Mouse (Mus musculus): ENCODE data around the gene Smim26. TPM values are rescaled to one million over a fixed set of nuclear protein-coding genes. Genes with fewer than 3 reads are reported as not detected.
A peak's percentile ranks its signal among the peaks of the same experiment; 100 is the strongest.

The Smim26 gene
- 0.10 TPM in 1 of 2 replicates, not detected in the other for polyA plus RNA-seq (2012)

GRCm38 (mm10) chr2:144593951-144594651 is at the start of gene Smim26:
Smim26 (plus strand) TSS chr2:144594054.
- Histone ChIP-seq H3K36me3 (ENCODE audit: control insufficient read depth) (peaks cover 17% of the 10 kb centered on the region), H3K4me3 (replicated peaks) (peak within 1 kb of the TSS; percentile 73), H3K9me3 (ENCODE audit: control insufficient read depth, low read length) (no peaks in the 10 kb centered on the region), H3K4me1 (ENCODE audit: control insufficient read depth) (peaks cover 15% of the 10 kb centered on the region), H3K27me3 (ENCODE audit: control insufficient read depth) (no peaks in the 10 kb centered on the region)
- TF ChIP-seq TAL1 (IDR thresholded peaks at IDR 0.05; ENCODE audit: low read length) (no peak), GATA1 (IDR thresholded peaks at IDR 0.05; ENCODE audit: low read length) (no peak)

- Histone ChIP-seq H3K27me3 (ENCODE audit: control insufficient read depth) (no peaks in the 10 kb centered on the region), H3K9me3 (ENCODE audit: control insufficient read depth, low read length) (no peaks in the 10 kb centered on the region), H3K4me1 (ENCODE audit: control insufficient read depth) (no peaks in the 10 kb centered on the region), H3K36me3 (ENCODE audit: control insufficient read depth) (peaks cover 26% of the 10 kb centered on the region), H3K4me3 (replicated peaks) (no peak overlapping the region)
- TF ChIP-seq TAL1 (IDR thresholded peaks at IDR 0.05; ENCODE audit: low read length) (no peak), GATA1 (IDR thresholded peaks at IDR 0.05; ENCODE audit: low read length) (no peak)
Observed at GRCm38 (mm10) chr2:144544630-144545029, 49.2 kb upstream of the Smim26 start.

GRCm38 (mm10) chr2:144545061-144545460 is 48.8 kb upstream of the Smim26 start:
- no peaks in the 10 kb centered on the region for H3K27me3 ChIP-seq (ENCODE audit: control insufficient read depth)
- H3K36me3 ChIP-seq (ENCODE audit: control insufficient read depth), result peaks cover 22% of the 10 kb centered on the region
- TF ChIP-seq GATA1 (IDR thresholded peaks at IDR 0.05; ENCODE audit: low read length), result no peak
- no peak for TF ChIP-seq TAL1 (IDR thresholded peaks at IDR 0.05; ENCODE audit: low read length)
- no peaks in the 10 kb centered on the region for H3K9me3 ChIP-seq (ENCODE audit: control insufficient read depth, low read length)
- H3K4me3 ChIP-seq (replicated peaks), result no peak overlapping the region
- H3K4me1 ChIP-seq (ENCODE audit: control insufficient read depth), result peaks cover 2% of the 10 kb centered on the region; the same call in 1 of the 2 replicates

- H3K4me1 ChIP-seq (ENCODE audit: control insufficient read depth), result peaks cover 5% of the 10 kb centered on the region
- no peaks in the 10 kb centered on the region for H3K9me3 ChIP-seq (ENCODE audit: control insufficient read depth, low read length)
- TF ChIP-seq TAL1 (IDR thresholded peaks at IDR 0.05; ENCODE audit: low read length) (no peak), GATA1 (IDR thresholded peaks at IDR 0.05; ENCODE audit: low read length) (no peak)
- peaks cover 20% of the 10 kb centered on the region for H3K36me3 ChIP-seq (ENCODE audit: control insufficient read depth)
- H3K27me3 ChIP-seq (ENCODE audit: control insufficient read depth), result no peaks in the 10 kb centered on the region
- H3K4me3 ChIP-seq (replicated peaks), result no peak overlapping the region
Observed at GRCm38 (mm10) chr2:144545481-144545880, 48.4 kb upstream of the Smim26 start.

GRCm38 (mm10) chr2:144547559-144547958 is 46.3 kb upstream of the Smim26 start:
- Histone ChIP-seq H3K4me3 (replicated peaks) (no peak overlapping the region), H3K27me3 (ENCODE audit: control insufficient read depth) (no peaks in the 10 kb centered on the region), H3K36me3 (ENCODE audit: control insufficient read depth) (peaks cover 16% of the 10 kb centered on the region), H3K4me1 (ENCODE audit: control insufficient read depth) (peaks cover 9% of the 10 kb centered on the region), H3K9me3 (ENCODE audit: control insufficient read depth, low read length) (no peaks in the 10 kb centered on the region)
- no peak for TF ChIP-seq TAL1 (IDR thresholded peaks at IDR 0.05; ENCODE audit: low read length)
- no peak for TF ChIP-seq GATA1 (IDR thresholded peaks at IDR 0.05; ENCODE audit: low read length)

GRCm38 (mm10) chr2:144550529-144550928 is 43.3 kb upstream of the Smim26 start, which contains the start of gene Rbbp9:
Rbbp9 (minus strand) TSS chr2:144550869.
- Histone ChIP-seq H3K4me1 (ENCODE audit: control insufficient read depth) (peaks cover 16% of the 10 kb centered on the region), H3K27me3 (ENCODE audit: control insufficient read depth) (no peaks in the 10 kb centered on the region), H3K9me3 (ENCODE audit: control insufficient read depth, low read length) (no peaks in the 10 kb centered on the region), H3K4me3 (replicated peaks) (peak within 1 kb of the TSS; percentile 80), H3K36me3 (ENCODE audit: control insufficient read depth) (peaks cover 4% of the 10 kb centered on the region; the same call in 1 of the 2 replicates)
- no peak for TF ChIP-seq TAL1 (IDR thresholded peaks at IDR 0.05; ENCODE audit: low read length)
- TF ChIP-seq GATA1 (IDR thresholded peaks at IDR 0.05; ENCODE audit: low read length), result no peak

- TF ChIP-seq GATA1 (IDR thresholded peaks at IDR 0.05; ENCODE audit: low read length) (no peak; the same call in 1 of the 2 replicates), TAL1 (IDR thresholded peaks at IDR 0.05; ENCODE audit: low read length) (no peak)
- H3K36me3 ChIP-seq (ENCODE audit: control insufficient read depth), result peaks cover 4% of the 10 kb centered on the region
- no peak overlapping the region for H3K4me3 ChIP-seq (replicated peaks)
- H3K4me1 ChIP-seq (ENCODE audit: control insufficient read depth), result peaks cover 33% of the 10 kb centered on the region
- no peaks in the 10 kb centered on the region for H3K27me3 ChIP-seq (ENCODE audit: control insufficient read depth)
- no peaks in the 10 kb centered on the region for H3K9me3 ChIP-seq (ENCODE audit: control insufficient read depth, low read length)
Observed at GRCm38 (mm10) chr2:144553905-144554304, 39.9 kb upstream of the Smim26 start.

GRCm38 (mm10) chr2:144555286-144555819 is 38.5 kb upstream of the Smim26 start:
- peak overlapping the region; percentile 97 for H3K4me3 ChIP-seq (replicated peaks)
- no peaks in the 10 kb centered on the region for H3K9me3 ChIP-seq (ENCODE audit: control insufficient read depth, low read length)
- peaks cover 18% of the 10 kb centered on the region for H3K36me3 ChIP-seq (ENCODE audit: control insufficient read depth)
- TF ChIP-seq TAL1 (IDR thresholded peaks at IDR 0.05; ENCODE audit: low read length) (no peak), GATA1 (IDR thresholded peaks at IDR 0.05; ENCODE audit: low read length) (no peak)
- no peaks in the 10 kb centered on the region for H3K27me3 ChIP-seq (ENCODE audit: control insufficient read depth)
- H3K4me1 ChIP-seq (ENCODE audit: control insufficient read depth), result peaks cover 29% of the 10 kb centered on the region

GRCm38 (mm10) chr2:144555820-144556552 is 37.9 kb upstream of the Smim26 start, which contains the start of gene Sec23b:
Sec23b (plus strand) TSS chr2:144556229.
- TF ChIP-seq TAL1 (IDR thresholded peaks at IDR 0.05; ENCODE audit: low read length), result no peak
- TF ChIP-seq GATA1 (IDR thresholded peaks at IDR 0.05; ENCODE audit: low read length), result no peak
- Histone ChIP-seq H3K9me3 (ENCODE audit: control insufficient read depth, low read length) (no peaks in the 10 kb centered on the region), H3K4me3 (replicated peaks) (peak within 1 kb of the TSS; percentile 97), H3K27me3 (ENCODE audit: control insufficient read depth) (no peaks in the 10 kb centered on the region), H3K4me1 (ENCODE audit: control insufficient read depth) (peaks cover 25% of the 10 kb centered on the region), H3K36me3 (ENCODE audit: control insufficient read depth) (peaks cover 19% of the 10 kb centered on the region)

Measured in erythroblast, embryonic 14.5 days (primary cell).